Mouse (Mus musculus): ENCODE results near the gene Mep1a.

GRCm38 (mm10) chr17:43518644-43519409, 16.2 kb upstream of the Mep1a start:
- TF ChIP-seq EP300 (IDR thresholded peaks at IDR 0.05; ENCODE audit: low read depth) (no peak), CTCF (IDR thresholded peaks at IDR 0.05; ENCODE audit: low read depth) (peak; percentile 84)

Data from liver, postnatal 0 days (tissue).